Mouse (Mus musculus) kidney, adult 9 months (tissue): ENCODE results near the gene Nob1.

Source experiments
- DNase-seq: peaks from one replicate; pipeline ENCODE4 v3.0.0; 2022

Nob1 gene

DNA sequence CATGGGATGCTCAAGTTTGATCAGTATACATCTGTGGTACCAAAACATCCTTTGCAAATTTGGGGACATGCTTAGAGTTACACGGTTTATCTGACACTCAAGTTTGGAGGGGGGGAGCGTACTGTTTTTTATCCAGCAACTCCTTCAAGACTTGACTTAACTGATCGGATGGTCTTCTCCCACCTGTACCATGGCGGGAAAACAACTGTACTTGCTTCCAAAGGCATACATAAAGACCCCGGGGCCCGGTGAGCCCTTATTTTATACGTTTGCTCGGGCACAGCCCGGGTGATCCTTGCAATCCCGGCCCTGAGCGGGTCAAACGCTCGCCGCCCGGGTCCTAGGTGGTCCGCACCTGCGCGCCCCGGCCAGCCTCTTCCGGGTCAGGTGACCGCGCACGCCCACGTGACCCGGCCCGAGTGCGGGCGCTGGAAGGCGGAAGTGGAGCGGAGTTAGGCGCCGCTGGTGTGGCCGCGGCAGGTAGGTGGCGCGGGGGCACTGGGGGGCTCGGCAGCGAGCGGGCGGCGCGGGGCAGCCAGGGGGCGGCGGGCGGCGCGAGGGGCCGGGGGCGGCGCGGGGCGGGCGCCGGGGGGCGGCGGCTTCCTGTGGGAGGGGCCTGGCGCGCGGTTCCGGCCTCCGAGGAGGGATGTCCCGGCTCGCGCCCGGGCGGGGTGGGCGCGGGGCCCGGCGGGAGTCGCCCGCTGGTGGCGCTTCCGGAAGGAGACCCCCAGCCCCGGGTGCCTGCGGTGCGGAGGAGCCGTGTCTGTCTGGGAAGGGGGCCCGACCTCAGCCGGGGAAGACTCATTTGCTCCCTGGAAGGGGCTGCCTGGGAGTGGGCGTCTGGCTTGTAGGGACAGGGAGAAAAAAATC, 11.3 kb upstream of the Nob1 start, which contains the start of gene Wwp2:
Wwp2 (plus strand) TSS at position 404 of the 870 bp plus-strand sequence.
- peak; percentile 78 for DNase-seq

DNA sequence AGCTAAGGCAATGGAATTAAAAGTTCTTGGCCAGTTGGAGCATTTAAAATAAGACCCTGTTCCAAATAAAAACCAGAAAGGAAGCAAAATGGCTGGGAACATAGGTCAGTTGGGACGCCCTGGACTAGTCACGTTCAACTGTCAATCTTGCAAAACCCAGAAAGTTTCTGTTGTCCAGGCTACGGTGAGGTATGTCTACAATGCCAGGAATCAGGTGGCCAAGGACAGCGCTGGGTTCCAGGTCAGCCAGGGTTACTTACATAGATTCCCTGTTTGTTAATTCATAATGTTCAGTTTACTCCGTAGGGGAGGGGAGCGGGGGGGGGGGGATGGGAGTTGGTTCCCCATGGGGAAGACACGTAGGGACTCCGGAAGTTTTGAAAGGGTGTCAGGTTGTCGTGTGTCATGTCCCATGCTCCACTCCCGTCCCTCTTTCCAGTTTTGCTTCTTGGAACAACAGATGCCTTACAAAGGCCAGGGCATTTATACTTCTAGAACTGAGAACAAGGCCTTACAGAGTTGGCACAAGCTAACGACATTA, 10.6 kb upstream of the Nob1 start:
- DNase-seq, result no peak

DNA sequence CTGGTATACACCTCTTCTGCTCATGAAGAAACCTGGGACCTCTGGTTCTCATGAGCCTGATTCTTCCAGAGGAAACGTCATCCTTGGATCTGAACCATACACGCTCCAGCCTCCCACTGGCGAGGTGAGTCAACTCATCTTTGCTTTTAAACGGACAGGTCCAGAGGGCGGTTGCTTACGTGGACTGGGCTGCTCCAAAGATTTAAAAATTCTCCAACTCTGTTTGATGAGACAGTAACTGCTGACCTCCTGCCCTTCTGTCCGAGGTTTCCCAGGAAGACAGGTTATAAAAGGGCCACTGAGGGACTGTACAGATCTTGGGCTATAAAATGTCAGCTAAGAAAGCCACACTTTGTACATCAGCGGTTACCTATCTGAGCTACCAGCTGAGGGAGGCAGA, 6.0 kb upstream of the Nob1 start:
- DNase-seq, result peak; percentile 83

DNA sequence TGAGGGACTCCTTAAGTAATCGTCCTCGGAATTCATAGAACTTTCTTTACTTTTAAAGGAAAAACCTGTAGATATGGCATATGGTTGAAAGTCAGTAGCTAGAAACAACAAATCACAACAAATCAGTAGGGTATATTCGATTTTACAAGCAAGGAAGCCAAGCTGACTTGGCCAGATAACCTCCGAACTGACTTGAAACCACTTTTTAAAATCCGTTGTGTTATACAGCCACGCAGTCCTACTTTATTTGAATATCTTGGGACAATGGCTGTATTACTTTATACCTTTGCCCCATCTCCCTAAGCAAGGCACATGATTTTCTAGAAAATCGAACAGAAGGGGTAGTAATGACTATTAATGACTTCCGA, 363 bp upstream of the Nob1 start:
- no peak for DNase-seq

DNA sequence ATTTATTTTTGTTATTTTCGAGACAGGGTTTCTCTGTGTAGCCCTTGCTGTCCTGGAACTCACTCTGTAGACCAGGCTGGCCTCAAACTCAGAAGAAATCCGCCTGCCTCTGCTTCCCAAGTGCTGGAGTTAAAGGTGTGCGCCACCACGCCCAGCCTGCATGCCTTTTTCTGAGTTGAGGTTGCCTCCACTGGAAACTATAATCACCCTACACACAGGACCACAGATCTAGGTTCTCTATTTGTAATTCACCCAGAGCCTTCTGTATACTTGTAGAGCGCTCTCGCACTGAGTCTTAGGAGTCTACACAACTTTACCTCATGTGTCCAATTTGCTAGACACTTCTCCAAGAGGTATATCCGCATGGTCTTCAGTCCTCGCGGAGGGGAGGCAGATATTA, 675 bp downstream of the Nob1 start:
- DNase-seq, result no peak

DNA sequence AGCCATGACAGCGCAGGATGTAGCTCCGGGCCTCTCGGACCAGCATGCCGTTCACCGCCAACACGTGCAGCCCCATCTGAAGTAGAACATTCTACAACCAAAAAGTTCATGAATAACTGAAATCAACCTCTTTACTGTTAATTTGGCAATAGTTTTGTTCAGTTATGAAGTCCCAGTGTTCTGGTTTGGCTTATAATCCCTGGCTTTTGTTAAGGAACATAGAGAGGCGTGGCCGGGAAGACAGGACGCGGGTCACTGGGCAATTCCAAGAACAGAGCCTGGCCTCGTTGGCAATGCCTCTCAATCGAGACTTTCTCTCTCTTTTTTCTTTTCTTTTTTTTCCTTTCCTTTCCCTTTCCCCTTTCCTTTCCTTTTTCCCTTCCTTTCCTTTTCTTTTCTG, 7.8 kb downstream of the Nob1 start:
- peak; percentile 66 for DNase-seq

DNA sequence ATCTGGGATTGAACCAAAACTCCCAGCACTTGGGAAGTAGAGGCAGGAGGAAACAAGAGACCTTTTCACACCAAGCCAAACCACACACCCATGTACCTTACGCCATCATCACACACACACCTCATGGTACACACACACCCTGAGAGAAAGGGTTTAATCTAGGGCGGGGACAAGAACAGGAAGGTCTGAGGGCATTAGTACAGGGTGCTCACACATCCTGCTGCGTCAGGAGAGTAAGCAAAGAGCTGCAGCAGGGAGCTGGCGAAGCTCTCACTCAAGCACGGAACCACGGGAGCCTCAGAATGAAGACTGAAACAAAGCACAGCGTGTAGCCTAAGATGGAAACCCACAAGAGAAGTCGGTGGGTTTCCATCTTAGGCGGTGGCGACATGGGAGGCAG, 11.0 kb downstream of the Nob1 start:
- DNase-seq, result no peak

DNA sequence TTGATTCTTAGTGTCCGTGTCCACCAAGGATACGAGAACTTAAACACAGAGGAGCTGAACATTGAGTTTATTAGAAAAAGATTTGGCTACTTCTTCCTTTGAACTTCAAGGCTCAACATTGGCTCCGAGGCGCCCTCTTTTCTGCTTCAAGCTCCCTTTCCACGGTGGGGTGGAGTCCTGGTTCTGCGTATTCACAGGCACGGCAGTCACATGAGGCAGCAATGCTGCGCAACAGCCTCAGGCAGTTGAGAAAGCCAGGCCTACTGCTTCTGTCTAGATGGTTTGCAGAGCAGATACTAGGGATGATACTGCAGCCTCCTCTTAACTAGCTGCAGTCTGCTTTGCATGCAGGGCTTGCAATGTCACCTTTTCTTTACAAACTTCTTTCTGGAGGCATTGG, 12.3 kb downstream of the Nob1 start:
- no peak for DNase-seq

DNA sequence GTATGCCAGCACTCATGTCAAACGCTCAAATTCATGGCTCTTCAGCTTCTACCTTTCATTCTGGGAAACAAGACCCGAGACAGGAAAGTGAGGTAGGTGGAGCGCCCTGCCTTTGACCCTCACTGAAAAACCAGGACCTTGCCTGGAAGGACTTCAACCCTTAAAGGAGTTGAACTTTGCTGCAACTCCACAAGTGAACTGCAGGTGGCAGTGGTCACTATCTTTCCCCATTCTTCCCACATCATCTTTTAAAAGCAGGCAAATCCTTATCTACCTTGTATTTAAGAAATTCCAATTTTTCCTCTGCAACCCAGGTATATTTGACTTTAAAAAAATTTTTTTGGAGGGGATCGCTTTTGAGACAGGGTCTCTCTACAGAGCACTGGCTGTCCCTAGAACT, 13.5 kb downstream of the Nob1 start:
- peak; percentile 61 for DNase-seq

DNA sequence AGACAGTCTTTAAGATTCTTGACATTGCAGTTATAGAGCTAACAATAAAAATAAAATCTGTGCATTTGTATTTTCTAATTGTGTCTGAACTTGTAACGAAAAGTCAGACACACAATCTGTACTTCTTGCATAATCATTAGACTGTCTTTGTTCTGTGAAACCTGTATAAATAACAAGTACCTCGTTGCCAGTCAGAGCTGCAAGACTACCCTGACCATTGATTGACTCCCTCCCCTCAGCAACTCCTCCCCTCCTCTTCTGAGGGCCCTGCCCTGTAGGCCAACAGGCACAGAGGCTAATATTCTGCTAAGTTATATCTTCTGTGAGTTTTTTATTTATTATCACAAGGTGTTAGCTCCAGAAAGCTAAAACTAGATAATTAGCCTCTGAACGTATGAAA, 18.9 kb downstream of the Nob1 start:
- no peak for DNase-seq

DNA sequence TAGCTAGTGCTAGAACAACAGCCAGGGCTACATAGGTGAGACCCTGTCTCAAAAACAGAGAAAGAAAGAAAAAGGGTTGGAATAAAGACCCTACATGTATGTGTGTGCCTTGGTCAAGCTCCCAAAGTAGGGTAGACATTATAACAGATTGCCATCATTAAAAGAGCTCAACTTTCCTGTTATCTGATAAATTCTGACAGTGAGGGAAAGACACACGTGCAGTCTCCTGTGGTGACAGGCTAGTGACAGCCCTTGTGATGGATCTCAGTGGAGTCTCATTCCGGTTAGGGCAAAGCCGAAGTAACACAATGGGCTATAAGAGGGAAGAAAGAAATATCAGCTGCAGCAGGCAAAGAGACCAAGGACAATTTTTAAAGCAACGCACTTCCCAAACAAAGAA, 20.8 kb downstream of the Nob1 start:
- no peak for DNase-seq

DNA sequence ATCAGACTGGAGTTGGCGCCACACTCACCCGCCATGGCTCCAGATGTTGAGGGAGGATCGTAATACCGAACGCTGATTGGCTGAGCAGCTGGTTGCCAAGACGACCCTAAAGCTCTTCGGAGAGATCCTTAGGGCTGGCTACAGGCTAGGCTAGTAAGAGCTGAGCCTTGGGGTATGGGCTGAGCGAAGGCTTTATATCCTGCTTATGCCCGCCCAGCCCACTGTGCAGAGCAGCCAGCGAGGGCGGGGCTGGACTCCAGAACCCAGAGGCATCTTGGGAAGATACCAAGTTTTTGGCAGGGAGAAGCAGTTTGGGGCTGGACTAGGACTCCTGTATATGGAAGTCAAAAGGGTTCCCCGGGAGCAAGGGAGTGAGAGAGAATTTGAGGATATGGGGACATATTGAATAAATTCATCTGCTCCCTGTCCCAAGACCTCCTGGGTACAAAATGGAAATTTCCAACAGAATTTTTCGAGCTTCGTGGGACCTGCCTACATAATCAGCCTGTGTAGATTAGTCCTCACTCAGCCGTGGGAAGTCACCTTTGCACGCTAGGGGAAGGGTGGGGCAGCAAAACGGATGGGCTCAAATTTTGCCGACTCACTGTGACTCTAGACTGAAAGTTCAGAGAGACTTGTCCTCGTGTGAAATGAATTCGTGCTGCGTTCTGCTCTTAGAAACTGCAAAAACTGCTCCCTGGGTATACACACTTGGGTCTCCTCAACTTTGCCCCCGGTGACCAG, 21.6 kb downstream of the Nob1 start, which contains the start of gene Nqo1:
Nqo1 (minus strand) TSS at position 169 of the 744 bp plus-strand sequence.
- peak; percentile 89 for DNase-seq

DNA sequence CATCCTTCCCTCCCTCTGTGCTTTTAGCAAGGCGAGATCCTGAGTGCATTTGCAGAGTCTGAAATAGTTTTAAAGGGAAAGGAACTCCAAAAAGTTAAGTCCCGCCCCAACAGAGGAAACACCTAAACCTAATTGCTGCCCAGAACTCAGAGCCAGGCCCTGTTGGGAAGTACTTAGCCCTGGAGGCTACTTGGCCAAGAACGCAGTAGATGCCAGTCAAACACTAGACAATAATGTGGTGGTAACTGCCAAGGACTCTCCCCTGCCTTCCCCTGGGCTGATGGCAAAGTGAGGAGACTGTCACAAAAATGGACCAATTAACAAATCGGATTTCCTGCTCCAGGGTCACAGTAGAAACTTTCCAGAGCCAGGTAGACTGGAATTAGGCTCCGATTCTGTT, 23.0 kb downstream of the Nob1 start:
- no peak for DNase-seq

DNA sequence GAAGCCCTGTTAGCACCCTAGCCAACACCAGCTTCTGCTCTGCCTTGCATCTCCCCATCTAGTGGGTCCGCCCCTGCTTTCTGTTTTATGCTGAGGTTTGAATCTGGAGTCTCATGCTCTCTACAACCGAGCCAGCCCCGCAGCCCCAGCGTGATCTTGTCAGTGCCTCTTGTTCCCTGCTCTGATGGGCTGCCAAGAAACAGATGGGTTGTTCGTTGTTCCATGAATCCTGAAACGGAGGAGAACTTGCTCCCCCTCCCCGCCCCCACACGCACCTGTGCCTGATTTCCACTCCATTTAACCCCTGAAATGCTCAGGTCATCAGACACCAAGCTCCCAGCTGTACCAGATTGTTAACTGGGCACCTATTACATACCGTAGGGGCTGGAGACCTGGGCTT, 25.4 kb downstream of the Nob1 start:
- no peak for DNase-seq

DNA sequence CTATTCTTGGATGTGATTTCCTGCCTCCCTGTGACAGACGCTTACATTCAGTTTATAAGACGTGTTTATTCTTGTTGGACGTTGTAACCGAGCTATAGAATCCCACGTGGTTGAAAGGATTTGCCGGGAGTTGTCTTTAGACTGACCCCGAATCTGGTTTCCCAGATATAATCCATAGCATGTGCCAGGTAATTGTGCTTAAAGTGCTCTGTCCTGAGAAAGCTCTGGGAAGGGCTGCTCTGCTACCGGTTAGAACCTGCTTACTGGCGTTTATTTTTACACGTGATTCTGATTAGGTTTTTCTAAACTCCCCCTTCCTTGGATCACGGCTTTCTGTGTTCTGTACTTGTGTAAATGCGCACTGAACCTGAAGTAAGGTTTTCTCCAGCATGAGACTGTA, 27.2 kb downstream of the Nob1 start:
- no peak for DNase-seq

DNA sequence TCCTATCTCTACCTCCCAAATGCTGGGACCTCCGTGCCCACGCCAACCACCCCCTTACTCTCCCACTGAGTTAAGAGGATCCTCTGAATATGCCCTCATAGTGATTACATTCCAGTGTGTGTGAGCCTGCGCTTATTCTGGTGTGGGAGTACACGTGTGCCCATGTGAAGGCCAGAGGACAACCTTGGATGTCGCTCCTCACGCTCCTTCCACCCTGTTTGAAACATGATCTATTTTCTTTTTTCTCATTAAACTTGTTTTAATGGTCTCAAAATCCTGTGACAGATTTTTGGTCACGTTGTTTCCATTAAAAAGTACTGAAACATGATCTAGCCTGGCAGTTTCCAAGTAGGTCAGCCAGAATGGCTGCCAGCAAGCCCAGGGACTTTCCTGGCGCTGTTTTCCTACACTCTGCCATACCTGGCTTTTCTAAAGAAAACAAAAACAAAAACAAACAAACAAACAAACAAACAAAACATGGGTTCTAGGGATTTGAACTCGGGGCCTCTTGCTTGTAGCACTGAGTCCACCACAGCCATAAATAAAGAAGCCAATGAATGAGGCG, 28.7 kb downstream of the Nob1 start:
- DNase-seq, result no peak

DNA sequence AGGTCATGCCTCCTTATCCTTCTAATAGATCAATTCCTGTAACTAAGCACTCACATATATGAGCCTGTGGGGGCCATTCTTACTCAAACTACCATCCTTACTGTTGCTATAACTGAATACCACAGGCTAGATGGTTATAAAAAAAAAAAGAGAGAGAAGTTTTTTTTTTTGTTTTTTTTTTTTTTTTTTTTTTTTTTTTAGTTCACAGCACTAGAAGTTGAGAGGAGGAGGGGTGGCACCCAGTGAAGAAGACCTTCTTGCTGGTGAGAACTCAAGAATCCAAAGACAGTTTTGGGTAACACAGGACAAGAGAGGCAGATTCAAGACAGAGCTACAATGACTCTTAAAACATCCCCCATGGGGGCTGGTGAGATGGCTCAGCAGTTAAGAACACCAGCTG, 29.5 kb downstream of the Nob1 start:
- DNase-seq, result no peak

DNA sequence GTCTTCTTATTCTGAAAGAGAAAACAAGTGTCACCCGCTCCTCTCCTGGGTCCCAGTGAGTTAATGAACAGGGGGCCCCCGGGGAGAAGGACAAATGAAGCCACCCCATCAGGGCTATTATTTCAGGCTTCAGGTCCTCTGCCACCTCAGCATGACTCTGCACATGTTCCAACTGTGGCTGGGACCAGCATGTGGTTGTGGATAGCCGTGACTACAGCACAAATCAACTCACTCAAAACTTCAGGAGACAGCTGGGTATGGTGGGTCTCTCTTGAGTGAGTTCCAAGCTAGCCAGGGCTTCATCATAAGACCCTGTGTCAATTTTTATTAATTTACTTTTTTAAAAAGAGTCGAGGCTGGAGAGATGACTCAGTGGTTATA, 33.7 kb downstream of the Nob1 start:
- DNase-seq, result no peak

DNA sequence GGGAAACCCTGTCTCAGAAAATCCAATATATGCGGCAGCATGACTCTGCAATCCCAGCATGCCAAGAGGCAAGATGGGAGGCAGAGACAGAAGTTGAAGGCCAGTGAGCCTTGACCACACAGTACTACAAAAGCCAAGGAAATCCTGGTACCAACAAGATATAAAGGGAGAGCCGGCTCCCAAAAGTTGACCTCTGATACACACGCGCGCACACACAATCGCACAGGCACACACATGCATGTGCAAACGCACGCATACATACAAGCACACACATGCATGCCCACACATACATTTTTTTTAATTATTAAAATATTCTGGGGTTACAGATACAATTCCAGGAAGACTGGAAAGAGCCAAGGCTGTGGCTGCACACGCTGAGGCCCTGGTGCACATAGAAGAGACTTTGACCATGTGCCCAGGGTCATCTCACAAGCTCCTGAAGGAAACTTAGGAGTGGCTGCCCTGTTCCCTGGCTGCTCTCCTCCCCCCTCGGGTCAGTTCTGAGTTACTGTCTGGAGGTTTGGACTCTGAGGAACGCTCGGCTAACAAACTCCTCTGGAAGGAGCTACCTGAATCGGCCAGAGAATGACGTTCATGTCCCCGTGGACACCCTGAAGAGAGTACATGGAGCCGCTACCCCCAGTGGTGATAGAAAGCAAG, 34.2 kb downstream of the Nob1 start:
- DNase-seq, result peak; percentile 90

DNA sequence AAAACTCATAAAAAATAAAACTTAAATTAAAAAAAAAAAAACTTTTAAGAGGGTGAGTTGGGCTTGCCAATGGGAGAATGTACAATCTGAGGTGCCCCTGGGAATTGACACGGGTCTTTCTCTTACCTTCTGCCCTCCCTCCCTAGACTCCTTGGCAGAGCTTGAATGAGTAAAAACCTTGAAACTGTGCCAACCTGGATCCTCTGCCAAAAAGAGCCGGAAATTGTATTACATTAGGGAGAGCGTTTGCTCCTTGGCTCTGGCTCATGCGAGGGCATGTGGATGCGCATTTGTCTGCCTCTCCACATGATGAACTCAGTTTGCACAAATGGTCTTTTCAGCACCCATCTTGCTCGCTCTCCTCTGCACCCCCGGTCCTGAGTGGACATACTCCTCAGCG, 35.3 kb downstream of the Nob1 start:
- peak; percentile 94 for DNase-seq

DNA sequence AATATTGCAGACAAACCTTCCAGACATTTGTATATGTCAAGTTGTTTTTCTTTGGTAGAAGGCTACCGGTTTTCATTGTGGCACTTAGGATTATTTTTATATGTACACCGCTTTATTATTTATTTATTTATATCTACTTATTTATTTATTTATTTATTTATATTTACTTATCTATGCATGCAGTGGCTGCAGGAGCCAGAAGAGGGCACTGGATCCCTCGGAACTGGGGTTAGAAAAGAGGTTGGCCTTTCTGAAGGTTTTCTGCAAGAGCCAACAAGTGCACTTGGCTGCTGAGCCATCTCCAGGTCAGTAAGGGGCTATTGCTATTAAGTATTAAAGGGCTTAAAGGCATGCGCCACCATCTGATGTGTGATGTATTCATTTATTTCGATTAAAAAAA, 37.0 kb downstream of the Nob1 start:
- peak; percentile 76 for DNase-seq

DNA sequence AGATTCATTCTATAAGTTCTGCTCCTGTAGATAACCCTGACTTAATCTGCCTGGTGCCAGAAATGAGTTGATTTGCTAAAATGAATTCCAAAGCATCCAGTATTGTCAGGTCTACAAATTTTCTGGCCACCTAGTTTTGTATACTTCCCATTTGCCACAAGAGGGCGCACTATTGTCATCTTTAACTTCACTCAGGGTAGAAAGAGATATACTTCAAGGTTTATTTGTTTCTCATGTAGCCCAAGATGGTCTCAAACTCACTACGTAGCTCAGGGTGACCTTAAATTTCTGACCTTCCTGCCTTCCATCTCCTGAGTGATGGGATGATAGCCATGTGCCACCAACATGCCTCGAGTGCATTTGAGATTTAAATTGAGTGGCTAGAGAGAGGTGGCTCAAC, 38.2 kb downstream of the Nob1 start:
- peak; percentile 41 for DNase-seq

DNA sequence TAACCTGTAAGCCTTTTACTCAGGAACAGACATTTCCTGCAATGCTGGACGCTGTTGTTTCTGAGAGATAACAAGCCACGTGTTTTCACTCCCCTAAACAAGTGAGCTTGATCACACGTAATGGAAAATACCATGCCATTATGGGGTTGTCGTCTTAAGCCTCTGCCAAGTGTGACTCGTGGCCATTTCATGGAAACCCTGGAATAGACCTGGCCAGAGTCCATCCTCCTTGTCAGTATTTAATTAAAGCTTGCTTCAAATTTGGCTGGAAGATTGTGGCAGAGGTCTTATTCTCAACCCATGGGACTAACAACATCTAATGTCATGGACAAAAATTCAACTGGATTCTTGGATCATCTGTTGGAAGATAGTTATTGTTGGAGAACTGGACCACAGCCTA, 38.7 kb downstream of the Nob1 start:
- peak; percentile 60 for DNase-seq
